Mouse (Mus musculus): ENCODE results near the gene Mmadhc. TPM values are rescaled to one million over a fixed set of nuclear protein-coding genes. Genes with fewer than 3 reads are reported as not detected.

Gene Mmadhc
- total RNA-seq, 2 experiments from 2014 or later = 50.2 to 52.4 TPM

- no peak for TF ChIP-seq CTCF (conservative IDR thresholded peaks at IDR 0.05)
- H3K27ac ChIP-seq = no peak overlapping the region
- peak in 1 of 2 experiments; percentile 8 for DNase-seq (ENCODE audit: low spot score in 2 of 2)
- H3K4me3 ChIP-seq = no peak overlapping the region
Measured at GRCm38 (mm10) chr2:50233491-50233890, 63.1 kb downstream of the Mmadhc start.

Other genes starting within 250 kb of the Mmadhc start
- 10 to 100 TPM; 17.5 to 19.5 TPM for gene Lypd6, start 230.4 kb downstream of the Mmadhc start, total RNA-seq (2021)